Mouse (Mus musculus): Measurements from ENCODE around the gene Nsun4. TPM values are rescaled to one million over a fixed set of nuclear protein-coding genes. Genes with fewer than 3 reads are reported as not detected.
A peak's percentile ranks its signal among the peaks of the same experiment; 100 is the strongest.

Nsun4 gene
- total and polyA plus RNA-seq, 2 experiments from 2014 or later: 8.2 to 10.6 TPM

DNA sequence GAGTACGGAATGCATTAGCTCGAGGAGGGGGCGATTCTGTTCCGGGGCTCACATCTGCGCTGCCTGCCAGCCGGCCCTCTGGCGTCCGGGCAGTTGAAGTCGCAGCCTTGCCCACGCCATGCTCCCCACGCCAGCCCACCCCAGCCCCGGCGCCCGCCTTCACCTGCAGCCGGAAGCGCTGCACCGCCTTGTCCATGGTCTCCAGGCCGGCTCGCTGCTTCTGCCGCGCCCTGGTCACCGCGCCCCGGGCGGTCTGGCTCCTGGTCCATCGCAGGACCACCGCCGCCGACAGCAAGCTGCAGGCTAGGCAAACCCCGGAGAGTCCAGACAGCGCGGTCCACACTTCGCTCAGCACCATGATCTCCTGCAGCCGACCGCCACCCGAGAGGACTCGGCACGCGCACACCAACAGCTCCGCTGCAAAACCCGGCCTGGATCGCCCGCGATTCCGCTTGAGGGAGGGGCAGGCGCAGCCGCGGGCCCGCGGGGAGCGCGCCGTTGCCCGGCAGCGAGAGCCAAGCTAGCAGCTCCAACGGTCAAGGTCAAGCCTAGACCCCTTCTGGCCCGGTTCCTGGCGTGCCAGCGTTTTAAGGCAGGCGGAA lies 36.3 kb downstream of the Nsun4 start:
- 3% methylated on average over 59 of the region's 60 CpGs for WGBS
- ATAC-seq (peak; percentile 88), DNase-seq (peak; percentile 78)
- Histone ChIP-seq H3K4me3 (ENCODE audit: low read depth, low read length) (peak overlapping the region; percentile 60), H3K27ac (ENCODE audit: low read depth, low read length) (peak overlapping the region; percentile 41; the same call in 1 of the 2 replicates), H3K9me3 (ENCODE audit: low read length) (no peaks in the 10 kb centered on the region), H3K4me1 (ENCODE audit: insufficient read depth) (0 out of 2 replicates have a peak, but pooled peaks cover 5% of the 10 kb centered on the region), H3K27me3 (ENCODE audit: insufficient read depth, low read length) (peaks cover 17% of the 10 kb centered on the region; the same call in 1 of the 2 replicates), H3K4me2 (ENCODE audit: low read depth) (peak overlapping the region; percentile 90), H3K36me3 (ENCODE audit: insufficient read depth) (no peaks in the 10 kb centered on the region), H3K9ac (peak overlapping the region; percentile 65)
- peak; percentile 26; the same call in 1 of the 2 replicates for TF ChIP-seq CTCF (IDR thresholded peaks at IDR 0.05; ENCODE audit: low read depth)

DNA sequence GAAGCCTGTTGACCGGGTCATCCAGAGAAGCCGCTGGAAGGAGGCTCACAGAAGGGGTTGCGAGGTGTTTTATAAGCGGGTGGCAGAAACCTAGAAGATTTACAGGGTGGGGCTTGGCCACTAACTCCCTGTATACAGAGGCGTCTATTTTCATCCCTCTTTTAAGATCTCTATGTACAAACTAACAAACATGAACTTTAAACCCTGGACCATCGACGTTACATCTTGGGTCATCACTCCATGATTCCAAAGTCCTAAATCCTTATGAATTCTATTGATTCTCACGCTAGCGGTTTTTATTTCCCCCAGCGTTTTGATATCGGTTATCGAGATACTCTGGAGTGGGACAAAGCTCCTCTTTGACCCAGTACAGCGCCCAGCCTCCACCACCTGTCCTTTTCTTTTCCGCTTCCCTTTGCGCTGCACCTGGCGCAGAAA lies 36.8 kb downstream of the Nsun4 start:
- no peaks in the 10 kb centered on the region for H3K36me3 ChIP-seq (ENCODE audit: insufficient read depth)
- DNase-seq: no peak
- H3K4me3 ChIP-seq (ENCODE audit: low read depth, low read length): peak overlapping the region; percentile 60
- H3K4me2 ChIP-seq (ENCODE audit: low read depth): peak overlapping the region; percentile 90
- H3K9me3 ChIP-seq (ENCODE audit: low read length): no peaks in the 10 kb centered on the region
- WGBS: 8% methylated on average over 16 of the region's 16 CpGs
- H3K27me3 ChIP-seq (ENCODE audit: insufficient read depth, low read length): peaks cover 17% of the 10 kb centered on the region; the same call in 1 of the 2 replicates
- TF ChIP-seq CTCF (IDR thresholded peaks at IDR 0.05; ENCODE audit: low read depth): no peak
- H3K4me1 ChIP-seq (ENCODE audit: insufficient read depth): 0 out of 2 replicates have a peak, but pooled peaks cover 5% of the 10 kb centered on the region
- H3K27ac ChIP-seq (ENCODE audit: low read depth, low read length): no peak overlapping the region
- peak overlapping the region; percentile 65 for H3K9ac ChIP-seq
- no peak for ATAC-seq

DNA sequence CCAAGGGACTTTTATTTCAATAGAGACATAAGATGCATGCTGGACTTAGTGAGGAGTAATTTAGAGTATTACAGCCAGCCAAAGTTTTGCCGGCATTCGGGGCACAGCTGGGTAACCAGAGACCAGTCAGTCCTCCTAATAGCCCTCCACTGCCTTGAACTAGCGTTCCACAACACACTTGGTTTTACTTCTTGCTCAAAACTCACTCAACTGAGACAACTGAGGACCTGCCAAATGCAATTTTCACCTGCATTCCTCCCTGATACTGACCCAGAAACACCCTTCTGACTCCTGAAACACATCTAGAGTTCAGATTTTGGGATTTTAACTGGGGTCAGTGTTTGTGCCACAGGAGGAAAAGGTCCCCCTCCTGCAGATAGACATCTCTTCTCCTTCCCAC lies 37.3 kb downstream of the Nsun4 start:
- H3K27ac ChIP-seq (ENCODE audit: low read depth, low read length): no peak overlapping the region
- no peak for DNase-seq
- no peaks in the 10 kb centered on the region for H3K9me3 ChIP-seq (ENCODE audit: low read length)
- 58% methylated on average over 3 of the region's 3 CpGs for WGBS
- H3K36me3 ChIP-seq (ENCODE audit: insufficient read depth): no peaks in the 10 kb centered on the region
- peaks cover 17% of the 10 kb centered on the region; the same call in 1 of the 2 replicates for H3K27me3 ChIP-seq (ENCODE audit: insufficient read depth, low read length)
- ATAC-seq: no peak
- TF ChIP-seq CTCF (IDR thresholded peaks at IDR 0.05; ENCODE audit: low read depth): no peak
- 0 out of 2 replicates have a peak overlapping the region, but pooled peaks have one; percentile 65 for H3K9ac ChIP-seq
- 0 out of 2 replicates have a peak, but pooled peaks cover 5% of the 10 kb centered on the region for H3K4me1 ChIP-seq (ENCODE audit: insufficient read depth)
- peak overlapping the region; percentile 60 for H3K4me3 ChIP-seq (ENCODE audit: low read depth, low read length)
- peak overlapping the region; percentile 90 for H3K4me2 ChIP-seq (ENCODE audit: low read depth)

DNA sequence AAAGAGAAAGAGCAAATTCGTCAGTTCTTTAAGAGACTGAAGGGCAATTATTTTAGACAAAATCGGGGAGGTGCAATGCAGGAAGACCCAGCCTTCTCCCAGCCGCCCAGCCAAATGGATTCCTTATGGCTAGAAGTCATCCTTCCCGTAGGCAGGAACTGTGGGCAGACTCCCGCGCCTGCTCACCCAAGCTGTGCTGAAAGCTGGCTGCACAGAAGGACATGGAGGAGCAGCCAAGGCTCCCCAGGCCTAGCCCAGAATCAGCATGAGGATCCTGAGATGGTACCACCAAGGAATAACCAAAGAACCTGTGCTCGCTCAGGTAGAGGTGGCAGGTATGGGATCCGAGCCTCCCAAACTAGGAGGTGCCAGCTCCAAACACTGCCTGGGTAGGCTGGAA lies 37.7 kb downstream of the Nsun4 start:
- no peak overlapping the region for H3K9ac ChIP-seq
- H3K4me2 ChIP-seq (ENCODE audit: low read depth): peak overlapping the region; percentile 90
- H3K4me1 ChIP-seq (ENCODE audit: insufficient read depth): 0 out of 2 replicates have a peak, but pooled peaks cover 5% of the 10 kb centered on the region
- H3K27me3 ChIP-seq (ENCODE audit: insufficient read depth, low read length): peaks cover 17% of the 10 kb centered on the region; the same call in 1 of the 2 replicates
- H3K36me3 ChIP-seq (ENCODE audit: insufficient read depth): no peaks in the 10 kb centered on the region
- ATAC-seq (peak; percentile 28; the same call in 1 of the 2 replicates), DNase-seq (peak; percentile 43)
- no peaks in the 10 kb centered on the region for H3K9me3 ChIP-seq (ENCODE audit: low read length)
- no peak overlapping the region for H3K27ac ChIP-seq (ENCODE audit: low read depth, low read length)
- H3K4me3 ChIP-seq (ENCODE audit: low read depth, low read length): peak overlapping the region; percentile 60
- TF ChIP-seq CTCF (IDR thresholded peaks at IDR 0.05; ENCODE audit: low read depth): no peak
- WGBS: 54% methylated on average over 8 of the region's 8 CpGs

DNA sequence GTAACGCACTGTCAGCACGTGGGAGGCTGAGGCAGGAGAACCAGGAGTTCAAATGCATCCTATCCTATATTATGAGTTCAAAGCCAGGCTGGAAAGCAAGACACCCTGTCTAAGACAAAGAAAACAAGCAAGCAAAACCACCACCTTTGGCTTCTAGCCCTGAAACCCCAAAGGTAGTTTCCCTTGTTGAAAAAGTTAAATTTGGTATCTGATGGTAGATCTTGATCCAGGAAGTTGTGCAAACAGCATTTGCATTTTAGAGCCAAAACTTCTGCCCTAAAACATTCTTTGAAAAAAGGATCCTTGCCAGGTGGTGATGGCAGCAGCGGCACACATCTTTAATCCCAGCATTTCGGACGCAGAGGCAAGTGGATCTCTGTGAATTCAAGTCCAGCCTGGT lies 38.2 kb downstream of the Nsun4 start:
- 0 out of 2 replicates have a peak, but pooled peaks cover 5% of the 10 kb centered on the region for H3K4me1 ChIP-seq (ENCODE audit: insufficient read depth)
- no peaks in the 10 kb centered on the region for H3K9me3 ChIP-seq (ENCODE audit: low read length)
- no peak overlapping the region for H3K4me3 ChIP-seq (ENCODE audit: low read depth, low read length)
- H3K36me3 ChIP-seq (ENCODE audit: insufficient read depth): no peaks in the 10 kb centered on the region
- ATAC-seq (no peak), DNase-seq (no peak)
- H3K27me3 ChIP-seq (ENCODE audit: insufficient read depth, low read length): peaks cover 17% of the 10 kb centered on the region; the same call in 1 of the 2 replicates
- no peak for TF ChIP-seq CTCF (IDR thresholded peaks at IDR 0.05; ENCODE audit: low read depth)
- H3K9ac ChIP-seq: no peak overlapping the region
- H3K27ac ChIP-seq (ENCODE audit: low read depth, low read length): no peak overlapping the region
- 82% methylated on average over 5 of the region's 5 CpGs for WGBS
- H3K4me2 ChIP-seq (ENCODE audit: low read depth): no peak overlapping the region

DNA sequence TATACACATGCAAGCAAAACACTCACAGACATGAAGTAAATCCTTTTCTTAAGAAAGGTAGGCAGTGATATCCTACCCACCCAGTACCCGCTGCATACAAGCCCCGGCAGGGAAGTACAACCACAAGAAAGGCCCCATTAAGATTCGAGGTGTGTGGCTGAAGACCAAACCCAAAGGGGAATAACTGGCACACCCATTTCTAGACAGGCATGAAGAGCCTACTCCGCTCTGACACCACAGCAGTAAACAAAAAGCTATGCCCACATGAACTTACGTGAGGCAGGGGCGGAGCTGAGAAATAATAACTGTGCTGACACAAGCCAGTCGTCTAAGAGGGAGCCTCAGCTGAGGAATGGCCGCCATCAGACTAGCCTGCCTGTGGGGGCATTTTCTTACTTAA lies 43.5 kb downstream of the Nsun4 start:
- no peak overlapping the region for H3K9ac ChIP-seq
- no peak overlapping the region for H3K27ac ChIP-seq (ENCODE audit: low read depth, low read length)
- no peak overlapping the region for H3K4me2 ChIP-seq (ENCODE audit: low read depth)
- no peak overlapping the region for H3K4me3 ChIP-seq (ENCODE audit: low read depth, low read length)
- TF ChIP-seq CTCF (IDR thresholded peaks at IDR 0.05; ENCODE audit: low read depth): no peak
- H3K27me3 ChIP-seq (ENCODE audit: insufficient read depth, low read length): 0 out of 2 replicates have a peak, but pooled peaks cover under 1% of the 10 kb centered on the region
- DNase-seq: no peak
- no peaks in the 10 kb centered on the region for H3K4me1 ChIP-seq (ENCODE audit: insufficient read depth)
- no peak for ATAC-seq
- no peaks in the 10 kb centered on the region for H3K9me3 ChIP-seq (ENCODE audit: low read length)
- WGBS: 74% methylated on average over 8 of the region's 8 CpGs
- H3K36me3 ChIP-seq (ENCODE audit: insufficient read depth): no peaks in the 10 kb centered on the region

DNA sequence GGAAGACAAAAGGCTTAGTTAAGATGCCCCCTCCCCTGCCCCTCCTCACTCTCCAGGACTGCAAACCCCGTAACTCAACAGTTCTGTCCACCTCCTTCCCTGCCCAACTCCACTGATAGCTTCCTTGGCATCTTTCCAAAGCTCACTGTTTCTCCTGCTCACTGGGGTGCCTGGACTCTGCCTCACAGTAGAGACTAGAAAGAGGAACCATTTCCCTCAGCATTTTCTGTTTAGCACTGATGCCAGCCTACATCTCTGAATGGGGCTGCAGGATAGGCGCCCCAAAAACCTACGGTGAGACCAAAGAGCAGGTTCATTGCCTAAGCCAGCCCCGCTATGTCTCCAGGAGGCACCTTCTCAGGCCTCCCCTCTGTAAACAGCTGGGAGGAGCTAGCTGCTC lies 52.5 kb downstream of the Nsun4 start:
- H3K4me1 ChIP-seq (ENCODE audit: insufficient read depth): no peaks in the 10 kb centered on the region
- WGBS: 69% methylated on average over 4 of the region's 4 CpGs
- no peaks in the 10 kb centered on the region for H3K27me3 ChIP-seq (ENCODE audit: insufficient read depth, low read length)
- DNase-seq (no peak), ATAC-seq (no peak)
- no peak overlapping the region for H3K4me3 ChIP-seq (ENCODE audit: low read depth, low read length)
- H3K4me2 ChIP-seq (ENCODE audit: low read depth): no peak overlapping the region
- TF ChIP-seq CTCF (IDR thresholded peaks at IDR 0.05; ENCODE audit: low read depth): no peak
- H3K36me3 ChIP-seq (ENCODE audit: insufficient read depth): peaks cover 8% of the 10 kb centered on the region; the same call in 1 of the 2 replicates
- no peak overlapping the region for H3K9ac ChIP-seq
- no peaks in the 10 kb centered on the region for H3K9me3 ChIP-seq (ENCODE audit: low read length)
- no peak overlapping the region for H3K27ac ChIP-seq (ENCODE audit: low read depth, low read length)

All from forebrain, postnatal 0 days (tissue).